Mouse (Mus musculus) left cerebral cortex, postnatal 25 days (tissue): Measurements from ENCODE around the gene P2rx7. TPM values are rescaled to one million over a fixed set of nuclear protein-coding genes. Genes with fewer than 3 reads are reported as not detected.
A peak's percentile ranks its signal among the peaks of the same experiment; 100 is the strongest.

Experiments used
- DNase-seq, 2 experiments: peaks; one replicate each; pipeline ENCODE4 v3.0.0; 2022; ENCODE audit warnings: low spot score in 2 of 2, mixed read lengths in 1 of 2
- intact Hi-C: fragments of 180-260 bp; cut with DNase I; formaldehyde crosslinking; loops from one replicate; pipeline ENCODE4 v1.15.1; 2025
- total RNA-seq, 2 experiments: library from RNA; stranded (reverse); gene quantifications; 2 replicates each; pipeline ENCODE4 v1.2.3; 2021

P2rx7 gene
- total RNA-seq, 2 experiments from 2014 or later = 7.9 to 8.3 TPM

GRCm38 (mm10) chr5:122679881-122680280, 36.2 kb downstream of the P2rx7 start:
- intact Hi-C loops = no loop called here
- DNase-seq = no peak

GRCm38 (mm10) chr5:122681276-122681675, 37.6 kb downstream of the P2rx7 start:
- intact Hi-C loops = no loop called here
- no peak for DNase-seq

- no peak for DNase-seq
- intact Hi-C loops = no loop called here
These were observed 40.2 kb downstream of the P2rx7 start for GRCm38 (mm10) chr5:122683926-122684325.

- intact Hi-C loops = no loop called here
- no peak for DNase-seq
These were observed 43.7 kb downstream of the P2rx7 start for GRCm38 (mm10) chr5:122687391-122687790.

GRCm38 (mm10) chr5:122689153-122689552, 45.4 kb downstream of the P2rx7 start:
- DNase-seq = no peak
- intact Hi-C loops = no loop called here

- no peak for DNase-seq
- intact Hi-C loops = no loop called here
These were observed 46.8 kb downstream of the P2rx7 start for GRCm38 (mm10) chr5:122690486-122690885.

GRCm38 (mm10) chr5:122693431-122694207, 49.9 kb downstream of the P2rx7 start:
- intact Hi-C loops = no loop called here
- DNase-seq = peak; percentile 20 to 49

GRCm38 (mm10) chr5:122695516-122695915, 51.8 kb downstream of the P2rx7 start:
- no peak for DNase-seq
- intact Hi-C loops = no loop called here

GRCm38 (mm10) chr5:122698041-122698700, 54.5 kb downstream of the P2rx7 start:
- intact Hi-C loops = no loop called here
- no peak for DNase-seq

GRCm38 (mm10) chr5:122698701-122699060, 55.0 kb downstream of the P2rx7 start:
- no peak for DNase-seq
- intact Hi-C loops = no loop called here

- DNase-seq = no peak
- intact Hi-C loops = no loop called here
These were observed 56.6 kb downstream of the P2rx7 start for GRCm38 (mm10) chr5:122700109-122700836.

GRCm38 (mm10) chr5:122700837-122701212, 57.1 kb downstream of the P2rx7 start:
- DNase-seq = no peak
- intact Hi-C loops = no loop called here

- DNase-seq = no peak
- intact Hi-C loops = no loop called here
These were observed 58.4 kb downstream of the P2rx7 start for GRCm38 (mm10) chr5:122702156-122702555.

- no peak for DNase-seq
- intact Hi-C loops = no loop called here
These were observed 59.9 kb downstream of the P2rx7 start for GRCm38 (mm10) chr5:122703574-122703973.

- intact Hi-C loops = no loop called here
- no peak for DNase-seq
These were observed 60.9 kb downstream of the P2rx7 start for GRCm38 (mm10) chr5:122704571-122704970.

- DNase-seq = no peak
- intact Hi-C loops = no loop called here
These were observed 61.5 kb downstream of the P2rx7 start for GRCm38 (mm10) chr5:122705174-122705573.

- no peak for DNase-seq
- intact Hi-C loops = loop anchor here (2.0 kb wide), 1 partner anchor 54 kb away; no protein-coding TSS in a partner anchor
These were observed 63.2 kb downstream of the P2rx7 start for GRCm38 (mm10) chr5:122706917-122707275.

GRCm38 (mm10) chr5:122707276-122708181, 63.8 kb downstream of the P2rx7 start, which contains the start of gene P2rx4:
Gene P2rx4, plus strand, starts transcription at chr5:122707544.
- DNase-seq = peak; percentile 86 to 89
- intact Hi-C loops = loop anchor here (2.0 kb wide), 1 partner anchor 55 kb away; no protein-coding TSS in a partner anchor

- intact Hi-C loops = no loop called here
- no peak for DNase-seq
These were observed 65.1 kb downstream of the P2rx7 start for GRCm38 (mm10) chr5:122708819-122709218.
